Mouse (Mus musculus) MEL (cell line): Measurements from ENCODE around the gene Serpina3c.
"Not testable (repeated sequence)": the region's sequence is repeated elsewhere in the genome, so short reads cannot be mapped to it uniquely, and the experiment has no call there.

Experiments used
- EP300 ChIP-seq, 2 experiments: IDR thresholded peaks; 2 replicates each; pipeline ENCODE4 v1.6.1; 2011; ENCODE audit warnings: improper control_type of control experiment in 2 of 2, low read length in 2 of 2, low read depth in 1 of 2, mild to moderate bottlenecking in 1 of 2
- GABPA ChIP-seq: IDR thresholded peaks from 2 replicates; pipeline ENCODE4 v1.6.1; 2012; ENCODE audit warnings: low read depth, mild to moderate bottlenecking, inconsistent platforms, low read length, improper control_type of control experiment, moderate library complexity
- POLR2AphosphoS2 ChIP-seq: IDR thresholded peaks from 2 replicates; pipeline ENCODE4 v1.6.1; 2011; ENCODE audit warnings: low read length, improper control_type of control experiment

DNA sequence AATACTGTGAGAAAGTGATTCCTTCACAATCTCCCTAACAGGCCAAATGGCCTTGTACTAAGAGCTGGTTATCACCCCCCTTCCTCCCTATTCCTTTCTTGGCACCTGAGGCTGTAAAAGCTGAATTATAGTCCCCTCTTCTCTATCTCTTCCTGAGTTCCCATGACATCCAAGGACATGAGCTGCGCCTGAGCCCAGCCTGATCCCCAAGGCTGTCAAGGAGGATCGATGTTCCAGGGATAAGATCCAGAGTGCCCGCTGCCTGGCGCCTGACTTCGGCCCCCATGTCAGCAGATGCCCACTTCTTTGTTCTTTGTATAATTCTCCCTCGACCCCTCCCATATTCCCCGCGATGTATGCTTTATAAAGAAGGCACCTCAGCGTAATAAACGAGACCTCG lies 41.3 kb downstream of the Serpina3c start, which contains the start of gene Serpina3a:
- not testable (repeated sequence) for TF ChIP-seq POLR2AphosphoS2; EP300 (IDR thresholded peaks at IDR 0.05; ENCODE audit: low read depth in 1 of 2, low read length in 2 of 2); GABPA
